Mouse (Mus musculus) c-Kit-negative CD71-positive TER-119-positive erythroid progenitor cells, embryonic 14.5 days (primary cell): ENCODE measurements around the gene Npas3.

Experiments
- DNase-seq: peaks from one replicate; pipeline ENCODE4 v3.0.0-alpha.2; 2013; ENCODE audit warnings: low read depth, low spot score

The Npas3 gene

DNA sequence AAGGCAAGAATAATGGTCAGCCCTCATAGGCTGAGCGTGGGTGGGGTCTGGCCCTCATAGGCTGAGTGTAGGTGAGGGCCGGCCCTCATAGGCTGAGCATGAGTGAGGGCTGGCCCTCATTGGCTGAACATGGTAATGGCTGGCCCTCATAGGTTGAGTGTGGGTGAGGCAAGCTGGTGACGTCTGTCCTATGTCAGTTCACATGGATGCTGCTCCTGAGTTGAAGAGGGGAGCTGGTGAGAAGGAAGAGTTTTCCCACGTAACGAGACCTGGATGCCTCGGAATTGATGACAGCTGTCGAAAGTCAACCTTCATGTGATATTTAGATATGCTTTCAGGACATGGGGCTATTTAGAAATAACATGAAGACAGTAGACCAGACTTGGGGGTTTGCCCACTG, 45.5 kb downstream of the Npas3 start:
- DNase-seq, result no peak

DNA sequence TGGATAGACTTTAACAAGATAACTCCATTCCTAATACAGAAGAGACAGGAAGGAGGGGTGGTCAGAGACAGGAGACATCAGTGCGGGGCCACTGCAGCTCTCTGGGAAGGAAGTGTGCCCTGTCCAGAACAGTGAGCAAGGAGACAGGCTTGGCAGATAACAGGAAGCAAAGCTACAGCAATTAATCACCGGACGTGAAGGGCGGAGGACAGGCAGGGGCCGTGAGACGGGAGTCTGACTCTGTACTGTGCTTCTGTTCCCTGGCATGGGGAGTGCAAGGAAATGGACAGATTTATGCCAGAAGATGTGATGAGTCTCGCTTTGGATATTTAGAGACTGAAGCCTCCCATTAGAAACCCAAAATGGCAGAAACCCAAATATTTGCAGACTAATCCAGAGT, 47.3 kb downstream of the Npas3 start:
- no peak for DNase-seq

DNA sequence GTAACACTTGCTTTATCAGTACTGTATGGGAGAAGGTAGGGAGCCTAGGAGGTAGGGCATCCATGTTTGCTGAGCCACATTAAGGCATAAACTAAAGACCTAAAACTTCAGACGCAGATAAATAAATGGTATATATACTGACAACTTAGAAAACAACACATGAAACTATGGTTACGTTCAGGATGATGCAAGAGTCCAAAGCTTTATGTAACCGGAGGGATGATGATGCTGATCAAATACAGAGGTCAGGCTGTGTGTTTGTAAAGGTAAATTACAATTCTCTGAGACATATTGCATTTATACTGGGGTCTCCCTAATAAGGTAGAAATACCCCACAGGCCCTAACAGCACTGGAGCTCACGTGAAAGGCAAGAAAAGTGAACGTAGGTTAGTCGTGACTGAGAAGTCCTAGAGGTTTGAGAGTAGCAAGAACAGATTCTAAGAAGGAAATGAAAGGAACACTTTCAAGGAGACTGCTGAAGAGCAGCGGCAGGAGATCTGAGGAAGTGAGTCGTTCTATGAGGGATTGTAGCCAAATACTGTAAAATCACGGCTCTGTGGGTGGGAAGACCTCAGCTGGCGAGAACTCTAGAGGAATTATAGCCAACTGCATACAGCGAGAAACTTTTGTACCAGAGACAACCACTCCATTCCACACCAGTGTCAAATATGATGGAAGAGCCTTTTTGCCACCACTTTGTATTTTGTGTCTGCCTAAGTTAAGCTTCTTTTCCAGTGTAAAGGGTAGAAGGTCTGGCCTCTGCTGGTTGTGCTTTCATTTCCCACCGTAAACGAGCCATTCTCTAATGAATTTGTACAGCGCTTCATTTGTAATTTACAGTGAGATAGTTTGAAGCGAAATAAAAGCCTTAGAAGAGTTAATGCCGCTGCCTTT, 49.7 kb downstream of the Npas3 start:
- DNase-seq, result no peak

DNA sequence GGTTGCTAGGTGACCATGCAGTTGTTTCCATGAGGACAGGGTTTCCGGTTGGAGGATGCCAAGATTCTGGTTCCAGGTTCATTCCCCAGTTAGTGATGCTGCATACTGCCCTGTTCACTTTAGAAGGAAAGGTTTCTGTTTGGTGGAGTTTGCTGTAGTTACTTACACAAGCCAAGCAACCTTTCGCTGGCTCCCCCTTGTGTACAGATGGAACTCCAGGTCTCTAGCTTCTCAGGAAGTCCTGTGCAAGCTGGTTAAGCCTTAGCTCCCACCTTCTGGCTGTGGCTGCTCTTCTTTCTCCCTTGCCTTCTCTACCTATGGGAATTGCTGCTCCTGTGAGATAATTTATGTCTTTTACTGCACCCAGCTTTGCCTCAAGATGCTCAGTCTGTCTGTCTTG, 52.5 kb downstream of the Npas3 start:
- no peak for DNase-seq

- DNase-seq, result no peak
These were observed 53.7 kb downstream of the Npas3 start for GRCm38 (mm10) chr12:53302129-53302528.

- no peak for DNase-seq
These were observed 68.2 kb downstream of the Npas3 start for GRCm38 (mm10) chr12:53316715-53317114.

GRCm38 (mm10) chr12:53317801-53318200, 69.3 kb downstream of the Npas3 start:
- DNase-seq, result no peak

GRCm38 (mm10) chr12:53320526-53320925, 72.0 kb downstream of the Npas3 start:
- no peak for DNase-seq

GRCm38 (mm10) chr12:53321018-53321417, 72.5 kb downstream of the Npas3 start:
- no peak for DNase-seq

- no peak for DNase-seq
These were observed 73.5 kb downstream of the Npas3 start for GRCm38 (mm10) chr12:53321944-53322343.

DNA sequence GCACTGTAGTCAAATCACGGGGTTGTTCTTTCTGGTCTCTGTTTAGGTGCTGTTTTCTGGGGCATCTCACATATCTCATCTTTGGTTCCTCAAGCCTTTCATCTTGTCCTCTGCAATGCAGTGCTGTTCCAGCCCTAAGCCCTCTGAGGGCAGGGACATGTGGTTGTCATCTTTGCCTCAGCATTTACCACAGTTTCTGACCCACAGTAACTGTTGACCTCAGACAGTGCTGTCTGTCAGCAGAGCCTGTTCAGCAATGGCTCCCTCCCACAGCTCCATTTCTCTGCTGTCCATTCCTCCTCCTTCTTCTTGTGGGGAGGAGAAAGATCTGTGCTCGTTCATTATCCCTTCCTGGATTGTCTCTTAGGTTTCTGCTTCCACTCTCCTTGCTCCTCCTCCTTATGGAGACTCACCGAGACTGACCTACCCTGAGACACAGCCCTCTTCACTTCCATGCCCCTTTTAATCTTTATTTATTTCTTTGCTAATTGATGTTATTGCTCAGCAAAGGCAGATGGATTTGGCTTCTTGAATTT, 79.2 kb downstream of the Npas3 start:
- no peak for DNase-seq

- DNase-seq, result no peak
These were observed 79.8 kb downstream of the Npas3 start for GRCm38 (mm10) chr12:53328257-53328736.

GRCm38 (mm10) chr12:53330141-53330540, 81.7 kb downstream of the Npas3 start:
- no peak for DNase-seq

- DNase-seq, result no peak
These were observed 82.9 kb downstream of the Npas3 start for GRCm38 (mm10) chr12:53331391-53331790.

- no peak for DNase-seq
These were observed 83.3 kb downstream of the Npas3 start for GRCm38 (mm10) chr12:53331800-53332199.

DNA sequence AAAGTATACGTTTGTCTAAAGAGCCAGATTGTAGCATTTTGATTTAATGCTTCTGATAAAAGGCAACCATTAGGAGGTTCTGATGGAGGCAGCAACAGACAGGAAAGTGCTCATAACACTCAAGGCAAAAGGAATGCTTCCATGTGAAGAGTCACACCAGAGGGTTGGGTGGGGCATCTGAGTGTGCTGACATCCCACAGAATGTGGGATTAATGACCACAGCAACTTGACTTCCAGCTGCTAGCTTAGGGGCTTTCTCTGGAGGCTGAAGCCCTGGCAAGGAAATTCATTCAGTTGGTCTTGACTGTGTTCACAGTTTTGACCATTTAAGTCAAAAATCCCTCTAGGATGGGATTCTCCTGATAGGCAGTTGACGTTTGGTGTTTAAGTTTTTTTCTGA, 84.8 kb downstream of the Npas3 start:
- no peak for DNase-seq

GRCm38 (mm10) chr12:53338349-53338948, 90.0 kb downstream of the Npas3 start:
- DNase-seq, result no peak

GRCm38 (mm10) chr12:53342741-53343140, 94.3 kb downstream of the Npas3 start:
- no peak for DNase-seq

DNA sequence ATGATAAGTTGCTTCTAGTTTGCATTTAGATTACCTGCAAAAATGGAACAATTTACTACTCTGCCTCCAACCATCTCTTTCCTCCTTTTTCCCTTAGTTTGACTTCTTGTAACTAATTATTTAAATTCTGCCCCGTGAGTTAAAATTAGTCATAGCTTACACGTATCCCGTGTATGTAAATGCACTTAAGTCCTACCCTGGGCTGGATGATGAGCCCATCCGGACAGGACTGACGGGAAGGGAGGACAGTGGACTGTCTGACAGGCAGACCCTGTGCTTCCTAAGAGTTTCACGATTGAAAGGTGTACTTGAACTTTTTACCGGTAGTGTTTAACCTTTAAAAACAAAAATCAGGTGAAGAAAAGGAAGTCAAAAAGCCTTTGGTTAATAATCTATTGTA, 103.4 kb downstream of the Npas3 start:
- DNase-seq, result no peak

DNA sequence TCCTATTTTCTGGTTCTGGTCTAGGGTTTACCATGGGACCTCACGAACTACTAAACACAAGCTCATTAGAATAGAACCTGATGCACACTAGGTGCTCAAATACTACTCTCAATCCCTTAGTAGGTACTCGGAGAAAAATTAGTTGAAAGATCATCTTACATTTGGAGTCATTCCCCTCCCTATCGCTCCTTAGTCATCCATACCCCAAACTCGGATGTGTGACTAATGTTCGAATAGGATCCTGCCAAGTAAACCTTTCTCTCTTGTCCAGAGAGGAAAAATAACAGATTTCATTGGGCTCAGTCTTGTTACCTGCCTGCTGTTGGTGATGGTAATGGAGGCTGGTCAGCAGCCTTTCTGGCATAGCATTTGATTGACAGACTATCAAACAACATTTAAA, 117.3 kb downstream of the Npas3 start:
- DNase-seq, result no peak

DNA sequence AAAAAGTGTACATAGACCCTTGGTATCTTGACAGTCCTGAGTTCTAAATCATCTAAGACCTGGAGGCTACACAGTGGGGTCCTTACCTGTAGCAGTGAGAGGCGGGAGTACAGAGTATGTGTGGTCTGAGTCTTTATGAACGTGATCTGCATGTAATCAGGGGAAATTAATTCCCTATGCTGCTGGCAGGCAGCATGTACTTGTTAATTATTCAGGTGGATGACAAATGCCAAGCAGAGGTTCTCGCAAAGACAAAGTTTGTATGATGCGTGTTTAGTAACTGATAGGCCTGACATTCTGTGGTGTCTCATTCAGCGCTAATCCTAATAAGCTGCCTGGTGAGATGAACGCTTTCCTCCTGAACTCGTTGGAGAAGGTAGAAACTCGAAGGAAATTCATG, 136.4 kb downstream of the Npas3 start:
- no peak for DNase-seq

- DNase-seq, result no peak
These were observed 157.4 kb downstream of the Npas3 start for GRCm38 (mm10) chr12:53405856-53406255.

GRCm38 (mm10) chr12:53407776-53408175, 159.3 kb downstream of the Npas3 start:
- no peak for DNase-seq
